Mouse (Mus musculus) hindlimb bud, embryonic 11.5 days (tissue): ENCODE measurements around the gene Mdm2.
"Not testable (repeated sequence)": the region's sequence is repeated elsewhere in the genome, so short reads cannot be mapped to it uniquely, and the experiment has no call there.

Source experiments
- DNase-seq: peaks from one replicate; pipeline ENCODE4 v3.0.0-alpha.2; 2012; ENCODE audit warnings: low read depth, low spot score; ENCODE audit errors: extremely low spot score

The Mdm2 gene

GRCm38 (mm10) chr10:117714928-117715500 lies 4.5 kb upstream of the Mdm2 start:
- no peak for DNase-seq

- DNase-seq: no peak
Observed at GRCm38 (mm10) chr10:117714048-117714545, 3.5 kb upstream of the Mdm2 start.

GRCm38 (mm10) chr10:117713466-117713865 lies 2.9 kb upstream of the Mdm2 start:
- no peak for DNase-seq

- DNase-seq: no peak
Observed at GRCm38 (mm10) chr10:117712871-117713270, 2.3 kb upstream of the Mdm2 start.

- no peak for DNase-seq
Observed at GRCm38 (mm10) chr10:117712191-117712754, 1.7 kb upstream of the Mdm2 start.

GRCm38 (mm10) chr10:117711408-117711807 lies 850 bp upstream of the Mdm2 start:
- no peak for DNase-seq

GRCm38 (mm10) chr10:117709930-117710603 lies 491 bp downstream of the Mdm2 start:
- DNase-seq: no peak

GRCm38 (mm10) chr10:117709326-117709830 lies 1.2 kb downstream of the Mdm2 start:
- DNase-seq: no peak

- no peak for DNase-seq
Observed at GRCm38 (mm10) chr10:117708856-117709255, 1.7 kb downstream of the Mdm2 start.

- no peak for DNase-seq
Observed at GRCm38 (mm10) chr10:117708376-117708775, 2.2 kb downstream of the Mdm2 start.

- no peak for DNase-seq
Observed at GRCm38 (mm10) chr10:117707114-117707838, 3.3 kb downstream of the Mdm2 start.

GRCm38 (mm10) chr10:117706440-117706839 lies 4.1 kb downstream of the Mdm2 start:
- DNase-seq: no peak

- no peak for DNase-seq
Observed at GRCm38 (mm10) chr10:117705806-117706205, 4.8 kb downstream of the Mdm2 start.

GRCm38 (mm10) chr10:117704964-117705335 lies 5.6 kb downstream of the Mdm2 start:
- DNase-seq: no peak

- DNase-seq: not testable (repeated sequence)
Observed at GRCm38 (mm10) chr10:117704314-117704963, 6.1 kb downstream of the Mdm2 start.

GRCm38 (mm10) chr10:117703506-117703905 lies 7.1 kb downstream of the Mdm2 start:
- DNase-seq: no peak

GRCm38 (mm10) chr10:117702024-117702833 lies 8.3 kb downstream of the Mdm2 start:
- no peak for DNase-seq

GRCm38 (mm10) chr10:117701034-117701829 lies 9.3 kb downstream of the Mdm2 start:
- DNase-seq: no peak

GRCm38 (mm10) chr10:117700450-117700849 lies 10.1 kb downstream of the Mdm2 start:
- DNase-seq: no peak
